Mouse (Mus musculus) thymus, adult 2 months (tissue): ENCODE measurements around the gene Lysmd3.

Source experiments
- CTCF ChIP-seq: fragments of 200-500 bp; IDR thresholded peaks from 2 replicates; pipeline ENCODE4 v1.5.1; 2012; ENCODE audit warnings: mild to moderate bottlenecking, control low read depth, low read length, moderate library complexity, borderline replicate concordance; ENCODE audit not compliant: control insufficient read depth, poor library complexity, insufficient read depth; ENCODE audit errors: extremely low read depth
- POLR2A ChIP-seq: fragments of 200-500 bp; IDR thresholded peaks from 2 replicates; pipeline ENCODE4 v1.6.1; 2012; ENCODE audit warnings: mild to moderate bottlenecking, low read length, control low read depth, moderate library complexity; ENCODE audit not compliant: control insufficient read depth, poor library complexity, insufficient read depth; ENCODE audit errors: extremely low read depth

DNA sequence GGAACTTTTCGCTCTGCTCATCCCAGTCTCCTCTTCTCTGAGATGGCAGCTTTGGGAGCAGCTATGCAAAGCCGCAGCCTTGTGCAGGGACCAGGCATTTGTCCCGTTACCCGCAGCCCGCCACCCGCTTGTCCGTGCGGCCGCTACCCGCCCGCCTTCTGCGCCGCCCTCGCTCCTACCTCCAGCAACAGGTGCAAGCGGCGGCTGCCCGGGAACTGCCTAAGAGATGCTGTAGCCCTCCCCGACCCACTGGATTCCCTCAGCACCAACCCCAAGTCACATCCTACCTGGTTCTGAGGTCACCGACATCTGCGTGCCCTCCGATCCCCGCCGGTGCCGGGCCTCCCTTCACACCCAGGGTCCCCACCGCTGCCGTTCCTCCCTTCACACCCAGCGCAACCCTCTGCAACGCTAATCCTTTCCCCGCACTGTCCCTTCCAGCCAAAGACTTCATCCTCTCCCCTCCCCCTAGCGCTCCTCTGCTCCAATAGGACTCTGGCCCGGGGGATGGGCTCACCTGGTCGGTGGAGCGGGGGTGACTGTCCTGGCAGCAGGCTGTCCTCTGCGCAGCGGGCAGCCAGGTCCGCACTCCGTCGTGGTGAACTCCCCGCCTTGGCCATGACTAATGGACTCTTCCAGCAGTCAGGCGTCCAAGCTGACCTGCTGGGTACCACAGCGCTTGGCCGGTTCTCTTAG lies 24.6 kb upstream of the Lysmd3 start, which contains the start of gene Adgrv1:
- TF ChIP-seq POLR2A = no peak
- no peak for TF ChIP-seq CTCF
